Mouse (Mus musculus) ES-E14 (cell line): ENCODE measurements around the gene Eomes.

Experiments used
- HCFC1 ChIP-seq: IDR thresholded peaks from 2 replicates; pipeline ENCODE4 v1.6.1; 2012; ENCODE audit warnings: low read length, inconsistent platforms, borderline replicate concordance; ENCODE audit not compliant: insufficient read depth
- MAFK ChIP-seq: IDR thresholded peaks from 2 replicates; pipeline ENCODE4 v1.6.1; 2014; ENCODE audit warnings: mild to moderate bottlenecking, low read depth, low read length, inconsistent platforms; ENCODE audit not compliant: insufficient read depth
- ZNF384 ChIP-seq: IDR thresholded peaks from 2 replicates; pipeline ENCODE4 v1.6.1; 2012; ENCODE audit warnings: low read depth, low read length, inconsistent platforms

DNA sequence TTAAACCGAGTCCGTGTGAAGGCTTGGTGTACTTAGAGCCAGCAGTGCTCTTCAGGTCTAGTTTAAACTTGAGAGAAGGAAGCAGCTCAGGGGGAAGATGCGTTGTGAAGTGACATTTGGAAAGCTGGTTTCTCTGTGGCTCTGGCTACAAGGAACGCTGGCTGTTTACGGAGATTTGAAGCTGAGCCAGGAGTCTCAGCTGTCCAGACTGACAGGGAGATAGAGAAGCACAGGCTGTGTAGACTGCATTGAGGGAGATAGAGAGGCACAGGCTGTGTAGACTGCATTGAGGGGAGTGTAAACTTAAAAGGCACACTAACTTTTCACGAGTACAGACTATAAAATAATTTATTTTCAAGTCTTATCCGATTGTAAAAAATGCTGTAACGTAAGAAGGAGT, 42.0 kb downstream of the Eomes start:
- TF ChIP-seq HCFC1, result no peak
- TF ChIP-seq ZNF384, result no peak
- TF ChIP-seq MAFK, result no peak
